Mouse (Mus musculus) right cerebral cortex, adult 18-20 months (tissue): ENCODE results near the gene Myocos.
"Not testable (repeated sequence)": the region's sequence is repeated elsewhere in the genome, so short reads cannot be mapped to it uniquely, and the experiment has no call there.

Experiments used
- DNase-seq: peaks from one replicate; pipeline ENCODE4 v3.0.0; 2022; ENCODE audit warnings: mixed read lengths

The Myocos gene

DNA sequence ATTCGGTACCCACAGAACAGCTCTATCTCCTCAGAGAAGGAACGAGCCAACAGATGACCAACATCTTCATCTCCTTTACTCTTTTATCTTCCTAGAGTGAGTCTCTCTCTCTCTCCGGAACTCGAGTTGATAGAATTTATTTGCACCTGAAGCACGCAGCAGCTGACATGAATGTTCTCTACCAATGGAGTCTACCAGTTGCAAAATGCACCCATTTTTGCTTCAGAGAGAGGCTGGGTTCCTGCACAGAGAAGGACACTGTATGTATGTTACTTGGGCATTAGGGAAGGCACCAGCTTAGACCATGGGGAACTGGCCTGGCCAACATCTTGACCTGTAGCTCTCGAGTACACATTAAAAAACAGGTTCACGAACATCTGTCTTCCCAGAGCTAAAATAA lies at the start of gene Myocos:
Myocos (minus strand) TSS at position 101 of the 400 bp plus-strand sequence.
- DNase-seq: no peak

- no peak for DNase-seq
Measured at GRCm38 (mm10) chr1:162700389-162701066, 42.5 kb upstream of the Myocos start.

DNA sequence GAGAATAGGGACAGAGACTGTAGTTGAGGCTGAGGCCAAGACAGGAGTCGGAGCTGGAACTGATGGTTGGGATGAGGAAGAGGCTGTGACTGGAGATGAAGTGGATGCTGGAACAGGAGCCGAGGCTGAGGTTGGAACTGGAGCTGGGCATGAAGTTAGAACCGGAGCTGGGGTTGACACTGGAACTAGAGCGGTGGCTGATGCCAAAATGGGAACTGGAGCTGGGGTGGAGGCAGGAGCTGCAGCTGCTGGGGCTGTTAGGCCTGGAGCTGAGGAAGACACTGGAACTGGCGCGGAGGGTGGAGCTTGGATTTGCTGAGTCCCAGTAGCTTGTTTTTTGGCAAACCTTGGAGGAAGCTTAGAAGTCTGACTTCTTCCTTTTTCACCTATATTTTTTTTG lies 39.8 kb upstream of the Myocos start:
- DNase-seq: no peak

GRCm38 (mm10) chr1:162693721-162694120 lies 35.7 kb upstream of the Myocos start:
- DNase-seq: no peak

GRCm38 (mm10) chr1:162665486-162666174 lies 7.6 kb upstream of the Myocos start:
- DNase-seq: no peak

- DNase-seq: peak; percentile 63
Measured at GRCm38 (mm10) chr1:162664826-162665475, 6.9 kb upstream of the Myocos start.

DNA sequence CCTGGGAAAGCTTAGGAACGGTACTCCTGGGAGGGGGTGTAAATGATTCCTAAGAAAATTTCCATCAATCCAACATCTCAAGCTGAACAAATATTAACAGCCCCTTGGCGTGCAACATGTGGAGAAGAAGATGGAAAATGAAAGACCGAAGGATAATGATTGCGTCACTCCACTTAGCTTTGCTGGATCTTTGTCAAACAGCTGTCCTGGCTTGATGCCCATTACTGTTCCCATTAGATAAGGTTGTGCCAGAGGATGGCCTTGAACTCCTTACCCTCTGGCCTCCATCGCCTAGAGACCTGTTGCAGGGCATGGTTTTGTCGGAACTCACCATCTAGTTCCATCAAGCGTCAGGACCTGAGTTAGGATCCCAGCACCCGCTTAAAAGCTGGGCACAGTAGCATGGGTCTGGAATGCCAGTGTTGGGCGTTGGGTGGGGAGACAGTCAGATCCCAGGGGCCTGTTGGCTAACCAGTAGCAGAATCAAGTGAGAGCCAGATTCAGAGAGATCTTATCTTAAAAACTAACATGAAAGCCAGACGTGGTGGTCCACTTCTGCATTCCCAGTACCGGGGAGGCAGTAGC lies 2.3 kb upstream of the Myocos start:
- no peak for DNase-seq

DNA sequence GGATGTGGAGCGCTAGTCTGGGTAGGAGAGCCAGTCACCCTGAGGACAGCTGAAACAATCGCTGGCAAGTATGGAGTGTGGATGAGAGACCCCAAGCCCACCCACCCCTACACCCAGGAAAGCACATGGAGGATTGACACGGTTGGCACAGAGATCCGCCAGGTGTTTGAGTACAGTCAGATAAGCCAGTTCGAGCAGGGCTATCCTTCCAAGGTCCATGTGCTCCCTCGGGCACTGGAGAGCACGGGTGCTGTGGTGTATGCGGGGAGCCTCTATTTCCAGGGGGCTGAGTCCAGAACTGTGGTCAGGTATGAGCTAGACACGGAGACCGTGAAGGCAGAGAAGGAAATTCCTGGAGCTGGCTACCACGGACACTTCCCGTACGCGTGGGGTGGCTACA lies 9.6 kb downstream of the Myocos start:
- DNase-seq: no peak

DNA sequence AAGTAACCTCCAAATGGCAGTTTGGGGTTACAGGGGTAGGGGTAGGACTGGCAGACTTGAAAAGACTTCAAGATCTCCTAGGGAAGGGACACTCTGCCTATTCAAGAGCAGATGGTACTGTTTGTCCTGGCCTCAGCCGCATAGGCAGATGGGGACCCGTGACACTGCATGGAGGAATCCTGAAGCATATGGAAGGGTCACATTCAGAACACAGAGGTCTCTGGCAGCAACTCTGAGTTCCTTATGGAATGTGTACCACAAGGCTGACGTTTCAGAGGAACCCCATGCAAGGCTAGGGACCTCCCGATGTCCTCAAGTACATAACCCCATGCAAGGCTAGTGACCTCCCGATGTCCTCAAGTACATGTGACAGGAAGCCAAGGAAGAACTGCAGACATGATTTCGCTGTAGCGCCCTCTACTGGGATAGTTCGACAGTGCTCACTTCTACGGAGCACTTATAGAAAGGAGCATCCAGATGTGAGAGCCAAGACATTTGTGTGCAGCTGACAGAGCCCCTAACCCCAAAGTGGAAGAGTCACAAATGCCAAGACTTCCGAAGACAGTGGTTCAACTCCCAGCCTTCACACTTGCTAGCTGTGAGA lies 11.8 kb downstream of the Myocos start:
- no peak for DNase-seq

DNA sequence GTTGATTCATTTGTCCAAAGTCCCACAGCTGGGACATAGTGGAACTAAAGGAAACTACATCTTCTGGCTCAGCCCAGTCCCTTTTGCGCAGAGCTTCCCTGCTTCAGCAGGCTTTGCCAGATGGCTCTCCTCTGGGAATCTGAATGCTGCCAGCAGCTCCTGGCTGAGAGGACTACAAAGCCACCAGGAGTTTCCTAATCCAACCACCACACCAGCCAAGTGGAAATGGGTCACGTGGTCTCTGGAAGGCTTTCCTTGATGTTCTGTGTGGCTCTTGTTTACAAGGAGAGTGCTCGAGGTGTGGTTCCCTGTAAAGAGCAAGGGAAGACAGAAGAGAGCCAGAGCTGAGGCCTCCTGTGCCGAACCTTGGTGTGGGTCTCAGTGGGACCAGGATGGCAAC lies 14.3 kb downstream of the Myocos start:
- DNase-seq: peak; percentile 50

GRCm38 (mm10) chr1:162642591-162642990 lies 15.4 kb downstream of the Myocos start:
- no peak for DNase-seq

DNA sequence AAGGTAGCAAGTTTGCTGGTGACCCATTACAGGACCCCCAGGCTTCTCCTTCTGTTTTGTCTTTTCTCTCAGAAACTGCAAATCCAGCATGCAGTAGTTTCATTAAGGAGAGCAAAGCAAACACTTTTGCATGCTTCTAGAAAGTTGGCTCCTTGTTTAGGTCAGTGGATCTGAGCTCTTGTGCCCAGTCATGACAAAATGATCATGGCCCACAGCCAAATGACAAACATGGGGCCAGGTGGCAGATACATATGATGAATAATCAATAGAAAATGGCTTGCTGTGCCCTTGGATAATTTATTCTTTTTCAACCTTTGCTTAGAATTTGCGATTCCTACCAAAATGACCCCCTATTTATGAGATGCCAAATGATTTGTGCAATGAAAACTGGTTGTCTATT lies 18.2 kb downstream of the Myocos start:
- no peak for DNase-seq

- DNase-seq: no peak
Measured at GRCm38 (mm10) chr1:162639051-162639750, 18.8 kb downstream of the Myocos start, which contains the start of gene Myoc. Gene Myoc, plus strand, starts transcription at chr1:162639155.

DNA sequence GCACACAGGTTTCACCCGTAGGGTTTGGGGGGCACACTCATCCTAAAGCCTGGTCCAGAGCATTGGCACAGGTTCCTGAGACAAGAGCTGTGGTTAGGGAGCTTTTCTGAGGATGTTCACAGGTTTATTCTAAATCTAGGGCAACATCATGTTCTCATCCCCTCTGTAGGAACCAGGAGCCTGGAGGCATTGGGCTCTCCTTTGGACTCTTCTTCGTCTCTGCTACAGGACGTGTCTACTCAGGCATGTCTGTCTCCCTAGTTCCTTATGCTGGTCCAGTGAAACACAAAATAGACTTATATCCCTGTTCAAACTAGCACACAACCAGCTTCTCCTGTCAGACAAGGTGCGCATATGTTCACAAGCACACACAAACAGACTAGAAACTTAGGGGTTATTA lies 19.5 kb downstream of the Myocos start:
- DNase-seq: no peak

DNA sequence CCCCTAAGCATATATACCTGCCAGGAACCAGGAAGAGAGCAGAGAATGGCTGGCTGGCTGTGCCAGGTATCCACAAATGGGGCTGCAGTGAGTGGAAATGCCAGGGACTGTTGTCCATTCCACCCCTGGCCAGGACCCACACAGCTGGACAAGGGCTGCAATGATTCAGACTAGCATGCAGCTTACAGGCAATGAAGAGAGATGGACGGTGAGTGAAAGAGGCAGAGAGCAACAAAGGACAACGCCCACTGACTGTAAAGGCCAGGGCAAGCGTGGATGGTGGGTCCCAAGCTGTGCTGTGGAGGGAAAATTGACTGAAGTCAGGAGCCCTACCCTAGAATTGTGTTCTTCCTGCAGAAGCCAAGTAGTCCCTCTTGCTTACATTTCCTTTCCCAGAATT lies 21.5 kb downstream of the Myocos start:
- no peak for DNase-seq

DNA sequence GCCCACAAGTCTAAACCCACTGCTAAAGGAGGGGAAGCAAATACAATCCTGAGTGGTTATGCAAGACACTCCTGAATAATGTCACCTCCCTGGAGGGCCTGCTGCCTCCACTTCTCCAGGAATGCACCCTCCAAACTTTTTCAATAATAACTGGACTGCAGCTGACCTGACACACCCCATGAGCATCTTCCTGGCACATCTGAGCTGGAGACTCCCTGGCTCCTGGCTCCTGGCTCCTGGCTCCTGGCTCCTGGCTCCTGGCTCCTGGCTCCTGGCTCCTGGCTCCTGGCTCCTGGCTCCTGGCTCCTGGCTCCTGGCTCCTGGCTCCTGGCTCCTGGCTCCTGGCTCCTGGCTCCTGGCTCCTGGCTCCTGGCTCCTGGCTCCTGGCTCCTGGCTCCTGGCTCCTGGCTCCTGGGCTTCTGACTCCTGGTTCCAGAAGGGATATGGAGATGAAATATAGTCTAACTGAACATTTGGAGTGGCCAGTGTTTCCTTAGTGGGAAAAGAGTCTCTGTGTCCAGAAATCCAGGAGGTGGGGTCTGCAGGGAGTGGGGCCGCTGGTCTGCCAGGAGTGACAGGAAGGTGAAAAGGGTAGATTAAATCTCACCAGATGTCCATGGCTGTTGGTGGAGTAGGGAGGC lies 22.6 kb downstream of the Myocos start:
- not testable (repeated sequence) for DNase-seq

GRCm38 (mm10) chr1:162628326-162628725 lies 29.7 kb downstream of the Myocos start:
- DNase-seq: not testable (repeated sequence)

DNA sequence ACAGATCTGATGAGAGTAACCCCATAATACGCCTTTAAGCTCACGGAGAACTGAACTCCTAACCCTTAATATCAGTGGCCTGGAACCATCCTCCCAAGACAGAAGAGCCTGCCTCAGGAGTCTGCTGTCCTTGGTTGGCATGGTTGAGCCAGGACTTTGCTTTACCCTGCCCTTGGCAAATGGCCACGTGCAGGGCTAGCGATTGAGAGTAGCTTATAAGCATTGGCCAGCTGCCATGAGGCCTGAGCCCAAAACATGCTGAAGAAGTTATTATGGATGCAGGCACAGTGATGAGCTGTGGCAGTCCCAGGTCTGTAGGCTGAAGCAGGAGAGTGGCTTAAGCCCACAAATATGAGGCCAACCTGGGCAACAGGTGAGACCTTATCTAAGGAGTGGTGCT lies 30.2 kb downstream of the Myocos start:
- not testable (repeated sequence) for DNase-seq

- DNase-seq: no peak
Measured at GRCm38 (mm10) chr1:162625229-162625628, 32.8 kb downstream of the Myocos start.

- no peak for DNase-seq
Measured at GRCm38 (mm10) chr1:162623895-162624294, 34.1 kb downstream of the Myocos start.

DNA sequence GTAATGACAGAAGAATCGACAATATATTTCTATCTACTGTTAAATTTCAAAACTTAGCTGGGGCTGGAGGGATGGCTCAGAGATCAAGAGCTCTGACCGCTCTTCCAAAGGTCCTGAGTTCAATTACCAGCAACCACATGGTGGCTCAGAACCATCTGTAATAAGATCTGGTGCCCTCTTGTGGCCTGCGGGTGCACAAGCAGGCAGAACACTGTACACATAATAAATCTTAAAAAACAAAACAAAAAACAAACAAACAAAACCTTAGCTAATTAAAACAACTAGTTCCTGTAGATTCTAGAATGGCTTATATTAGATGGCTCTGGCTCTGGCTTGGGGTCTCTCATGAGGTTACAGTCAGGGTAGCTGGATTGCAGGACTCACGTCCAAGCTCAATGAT lies 37.5 kb downstream of the Myocos start:
- no peak for DNase-seq

DNA sequence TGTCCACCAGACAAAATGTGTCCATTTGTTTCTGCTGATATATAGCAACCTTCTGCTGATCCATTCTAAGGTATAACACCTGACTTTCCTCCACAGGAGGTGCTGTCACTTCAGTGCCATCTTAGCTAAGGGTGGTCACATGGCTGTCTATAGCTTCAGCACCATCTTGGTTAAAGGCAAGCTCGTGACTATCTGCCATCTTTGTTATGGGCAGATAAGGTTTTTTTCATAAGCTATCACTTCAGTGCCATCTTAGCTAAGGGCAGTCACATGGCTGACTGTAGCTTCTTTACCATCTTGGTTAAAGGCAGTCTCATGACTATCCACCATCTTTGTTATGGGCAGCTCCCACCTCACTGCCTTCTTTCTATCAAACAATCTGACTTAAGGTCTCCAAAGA lies 42.5 kb downstream of the Myocos start:
- DNase-seq: peak; percentile 9
